Mouse (Mus musculus) midbrain, postnatal 0 days (tissue): ENCODE measurements around the gene Syt8. TPM values are rescaled to one million over a fixed set of nuclear protein-coding genes. Genes with fewer than 3 reads are reported as not detected.

ENCODE experiments used
- ATAC-seq: fragments of 200-750 bp; cut with Nextera tagmentation; 2 replicates; pipeline ENCODE4 v1.8.0; 2017; ENCODE audit warnings: moderate number of reproducible peaks, mild to moderate bottlenecking, moderate TSS enrichment, moderate library complexity; ENCODE audit not compliant: low FRiP score
- DNase-seq: peaks from one replicate; pipeline ENCODE4 v3.0.0-alpha.2; 2015; ENCODE audit warnings: low spot score
- H3K27ac ChIP-seq: fragments of 300-500 bp; sonication (generic); 2 replicates; pipeline ENCODE4 v1.5.1; 2014; ENCODE audit warnings: low read depth, mild to moderate bottlenecking, low read length, mixed read lengths
- H3K27me3 ChIP-seq: fragments of 300-500 bp; sonication (generic); 2 replicates; pipeline ENCODE4 v1.6.1; 2014; ENCODE audit warnings: low read length, control low read depth, mixed read lengths; ENCODE audit not compliant: insufficient read depth
- H3K36me3 ChIP-seq: fragments of 300-500 bp; sonication (generic); 2 replicates; pipeline ENCODE4 v1.6.1; 2014; ENCODE audit warnings: low read length, control low read depth, mixed read lengths; ENCODE audit not compliant: insufficient read depth
- H3K4me1 ChIP-seq: fragments of 300-500 bp; sonication (generic); 2 replicates; pipeline ENCODE4 v1.6.1; 2014; ENCODE audit warnings: mild to moderate bottlenecking, control low read depth, antibody characterized with exemption, low read length, mixed read lengths; ENCODE audit not compliant: insufficient read depth
- H3K4me2 ChIP-seq: fragments of 300-500 bp; sonication (generic); 2 replicates; pipeline ENCODE4 v1.6.1; 2014; ENCODE audit warnings: low read depth, mild to moderate bottlenecking, low read length, mixed read lengths; ENCODE audit not compliant: poor library complexity, severe bottlenecking
- H3K4me3 ChIP-seq: fragments of 300-500 bp; sonication (generic); 2 replicates; pipeline ENCODE4 v1.5.1; 2014; ENCODE audit warnings: low read depth, mild to moderate bottlenecking, low read length, moderate library complexity
- H3K9ac ChIP-seq: fragments of 300-500 bp; sonication (generic); replicated peaks from 2 replicates; pipeline ENCODE4 v1.6.1; 2014; ENCODE audit warnings: mild to moderate bottlenecking, low read length, moderate library complexity, mixed read lengths; ENCODE audit not compliant: poor library complexity, severe bottlenecking
- H3K9me3 ChIP-seq: fragments of 300-500 bp; sonication (generic); 2 replicates; pipeline ENCODE4 v1.6.1; 2016; ENCODE audit warnings: low read length, control low read depth
- CTCF ChIP-seq: IDR thresholded peaks from 2 replicates; pipeline ENCODE4 v1.5.1; 2016; ENCODE audit warnings: antibody characterized with exemption, mild to moderate bottlenecking
- WGBS: fragments of 180-500 bp; shearing (Covaris S2); extraction: QIAGEN DNeasy Blood & Tissue Kit; methylation state at CpG from one replicate; pipeline ENCODE4 v1.1.7; 2014; 5-methylcytosine and 5-hydroxymethylcytosine counted together
- polyA plus RNA-seq: library from polyadenylated mRNA; unstranded; fragments of >200 nt; fragmentation: Nextera tagmentation; extraction: Ambion mirVana; gene quantifications from 2 replicates; pipeline ENCODE4 v1.2.1, GENCODE M21; 2015
- total RNA-seq: library from RNA; depleted of rRNA; stranded (reverse); fragments of >200 nt; gene quantifications from 2 replicates; pipeline ENCODE4 v1.2.3, GENCODE M21; 2014

Syt8 gene
- total and polyA plus RNA-seq, 2 experiments from 2014 or later: not detected

- Histone ChIP-seq H3K27ac (no peak overlapping the region), H3K27me3 (no peaks in the 10 kb centered on the region), H3K9me3 (no peaks in the 10 kb centered on the region), H3K9ac (no peak overlapping the region), H3K36me3 (no peaks in the 10 kb centered on the region), H3K4me1 (peaks cover under 1% of the 10 kb centered on the region; the same call in 1 of the 2 replicates), H3K4me3 (no peak overlapping the region), H3K4me2 (no peak overlapping the region)
- no peak for TF ChIP-seq CTCF
- 81% methylated on average over 5 of the region's 5 CpGs for WGBS
- DNase-seq: no peak
- no peak for ATAC-seq
These were observed 41.6 kb downstream of the Syt8 start for GRCm38 (mm10) chr7:142476271-142476670.

- Histone ChIP-seq H3K4me2 (no peak overlapping the region), H3K4me3 (no peak overlapping the region), H3K27ac (no peak overlapping the region), H3K9me3 (no peaks in the 10 kb centered on the region), H3K4me1 (peaks cover 6% of the 10 kb centered on the region), H3K9ac (no peak overlapping the region), H3K27me3 (no peaks in the 10 kb centered on the region), H3K36me3 (no peaks in the 10 kb centered on the region)
- DNase-seq (peak; percentile 35), ATAC-seq (no peak)
- TF ChIP-seq CTCF: no peak
- WGBS: 85% methylated on average over 13 of the region's 13 CpGs
These were observed 42.3 kb downstream of the Syt8 start for GRCm38 (mm10) chr7:142476795-142477452.

DNA sequence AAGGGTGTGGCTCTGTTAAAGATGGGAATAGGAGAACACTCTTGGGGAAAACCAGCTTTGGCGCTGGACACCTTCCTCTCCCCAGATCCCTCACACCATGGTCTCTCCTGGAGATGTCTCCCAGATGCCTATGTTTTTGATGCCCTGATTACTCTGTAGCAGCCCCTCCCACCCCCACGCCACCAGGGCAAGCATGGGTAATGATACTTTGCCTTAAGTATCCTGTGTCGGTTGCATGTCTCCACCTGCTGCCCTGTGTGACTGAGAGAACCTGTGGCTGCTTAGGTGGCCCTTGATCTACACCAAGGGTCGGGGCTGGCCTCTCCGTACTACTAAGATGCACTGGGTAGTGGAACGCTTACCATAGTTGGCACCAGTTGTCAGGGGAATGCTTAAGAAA, 43.4 kb downstream of the Syt8 start:
- Histone ChIP-seq H3K9me3 (no peaks in the 10 kb centered on the region), H3K27ac (no peak overlapping the region), H3K36me3 (no peaks in the 10 kb centered on the region), H3K27me3 (no peaks in the 10 kb centered on the region), H3K9ac (no peak overlapping the region), H3K4me1 (peaks cover 6% of the 10 kb centered on the region), H3K4me3 (no peak overlapping the region), H3K4me2 (no peak overlapping the region)
- no peak for DNase-seq
- no peak for ATAC-seq
- TF ChIP-seq CTCF: no peak
- 90% methylated on average over 6 of the region's 6 CpGs for WGBS

GRCm38 (mm10) chr7:142478574-142478973, 43.9 kb downstream of the Syt8 start:
- TF ChIP-seq CTCF: no peak
- 45% methylated on average over 2 of the region's 2 CpGs for WGBS

GRCm38 (mm10) chr7:142479307-142479706, 44.7 kb downstream of the Syt8 start:
- Histone ChIP-seq H3K27me3 (no peaks in the 10 kb centered on the region), H3K4me2 (no peak overlapping the region), H3K4me1 (peaks cover 6% of the 10 kb centered on the region), H3K27ac (no peak overlapping the region), H3K9me3 (no peaks in the 10 kb centered on the region), H3K4me3 (no peak overlapping the region), H3K36me3 (no peaks in the 10 kb centered on the region), H3K9ac (no peak overlapping the region)
- ATAC-seq (no peak), DNase-seq (no peak)
- TF ChIP-seq CTCF: no peak

More at GRCm38 (mm10) chr7:142478574-142478973, 43.9 kb downstream of the Syt8 start:
- Histone ChIP-seq H3K27me3 (no peaks in the 10 kb centered on the region), H3K4me3 (no peak overlapping the region), H3K4me2 (no peak overlapping the region), H3K4me1 (peaks cover 6% of the 10 kb centered on the region), H3K9me3 (no peaks in the 10 kb centered on the region), H3K9ac (no peak overlapping the region), H3K27ac (no peak overlapping the region), H3K36me3 (no peaks in the 10 kb centered on the region)
- ATAC-seq (no peak), DNase-seq (no peak)

GRCm38 (mm10) chr7:142479886-142480285, 45.2 kb downstream of the Syt8 start:
- DNase-seq (no peak), ATAC-seq (no peak)
- 81% methylated on average over 3 of the region's 3 CpGs for WGBS
- H3K9me3 ChIP-seq: no peaks in the 10 kb centered on the region
- no peaks in the 10 kb centered on the region for H3K36me3 ChIP-seq
- H3K27me3 ChIP-seq: no peaks in the 10 kb centered on the region
- peaks cover 6% of the 10 kb centered on the region for H3K4me1 ChIP-seq
- no peak overlapping the region for H3K9ac ChIP-seq
- no peak overlapping the region for H3K4me3 ChIP-seq
- H3K4me2 ChIP-seq: no peak overlapping the region
- no peak overlapping the region for H3K27ac ChIP-seq
- TF ChIP-seq CTCF: no peak
